Comparison of ENCODE assay signal across 14 mouse cellular contexts in the genomic region with DNA sequence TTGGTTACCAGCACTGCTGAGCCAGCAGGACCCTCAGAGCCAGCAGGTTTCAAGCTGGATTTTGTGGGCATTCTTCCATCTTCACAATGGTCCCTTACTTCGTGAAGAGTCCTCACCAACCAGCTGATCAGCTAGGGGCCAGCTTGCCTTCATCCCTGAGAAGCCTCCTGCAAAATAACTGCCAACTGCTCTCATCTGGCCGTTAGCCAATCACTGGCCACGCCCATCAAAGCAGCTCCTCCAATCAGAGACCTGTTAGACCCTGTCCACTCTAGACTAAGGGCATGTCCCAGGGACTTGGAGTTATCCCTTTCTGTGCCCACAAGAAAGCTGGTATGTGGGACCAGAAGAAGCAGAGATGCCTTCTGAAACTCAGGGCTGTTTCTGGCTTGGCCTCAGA.
"Had no signal": no experiment of that assay in that cellular context is flagged by ENCODE, and none has a peak within 500 bp of the region (broad histone marks: within the 10 kb centered on the region; RNA-seq: fewer than 3 reads in every experiment).

No protein-coding gene starts in this region.

- H3K27ac ChIP-seq: limb, embryonic 13.5 days; liver, embryonic 14.5 days; midbrain, embryonic 10.5 days; midbrain, embryonic 15.5 days; neural tube, embryonic 13.5 days had no signal

- DNase-seq: kidney, adult 8-10 months; kidney, postnatal 25 days; layer of hippocampus, adult 9-11 months; layer of hippocampus, postnatal 36 days; lung, adult 2 months; right cerebral cortex, adult 18-20 months; right cerebral cortex, postnatal 25 days; thymus, postnatal 4 days had no signal

- ATAC-seq: intestine, embryonic 16.5 days; midbrain, embryonic 15.5 days had no signal

- H3K4me2 ChIP-seq: limb, embryonic 13.5 days; midbrain, embryonic 15.5 days; neural tube, embryonic 13.5 days had no signal

- H3K9me3 ChIP-seq: limb, embryonic 13.5 days; midbrain, embryonic 10.5 days; midbrain, embryonic 15.5 days; neural tube, embryonic 13.5 days had no signal

- H3K27me3 ChIP-seq: limb, embryonic 13.5 days; neural tube, embryonic 13.5 days had no signal

- H3K4me1 ChIP-seq: limb, embryonic 13.5 days; midbrain, embryonic 10.5 days; midbrain, embryonic 15.5 days; neural tube, embryonic 13.5 days had no signal

- H3K36me3 ChIP-seq: limb, embryonic 13.5 days; midbrain, embryonic 10.5 days; midbrain, embryonic 15.5 days; neural tube, embryonic 13.5 days had no signal

- H3K4me3 ChIP-seq: limb, embryonic 13.5 days; midbrain, embryonic 10.5 days; midbrain, embryonic 15.5 days; neural tube, embryonic 13.5 days had no signal

- H3K9ac ChIP-seq: limb, embryonic 13.5 days; liver, embryonic 14.5 days; midbrain, embryonic 15.5 days; neural tube, embryonic 13.5 days had no signal
